Mouse (Mus musculus) liver, adult 2 months (tissue): ENCODE measurements around the gene Tmprss15.

Experiments
- CTCF ChIP-seq: fragments of 200-500 bp; IDR thresholded peaks from 2 replicates; pipeline ENCODE4 v1.5.1; 2011; ENCODE audit warnings: low read depth, low read length, control low read depth
- POLR2A ChIP-seq: fragments of 200-500 bp; IDR thresholded peaks from 2 replicates; pipeline ENCODE4 v1.6.1; 2011; ENCODE audit warnings: low read length, control low read depth; ENCODE audit not compliant: insufficient read depth; ENCODE audit errors: extremely low read depth

GRCm38 (mm10) chr16:79098321-79098720 lies 7.4 kb upstream of the Tmprss15 start:
- TF ChIP-seq CTCF (no peak), POLR2A (no peak)
